In the genomic region with DNA sequence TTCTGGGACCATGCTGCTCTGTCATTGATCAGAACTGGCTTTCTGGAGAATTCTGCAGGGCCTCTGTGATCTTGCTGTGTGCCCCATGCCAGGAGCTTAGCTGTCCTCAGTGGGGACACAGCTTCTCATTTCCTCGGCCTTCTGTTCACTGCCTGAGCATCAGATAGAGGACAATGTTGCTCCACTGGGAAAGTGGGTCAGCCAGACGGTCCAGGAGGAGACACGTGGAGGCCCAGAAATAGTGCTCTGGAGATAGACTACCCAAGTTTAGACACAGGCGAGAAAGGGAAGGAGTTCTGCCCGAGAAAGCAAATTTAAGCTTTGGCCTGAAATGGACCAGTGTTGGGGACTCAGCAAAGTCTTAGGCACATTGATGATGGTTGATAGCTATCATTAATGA, we compare ENCODE assay signal across 19 mouse cellular contexts. TPM values are rescaled to one million over a fixed set of nuclear protein-coding genes. Genes with fewer than 3 reads are reported as not detected.
A peak's percentile ranks its signal among the peaks of the same experiment; 100 is the strongest.
DNase-seq lines count a peak whose midpoint lies in the region; TF ChIP-seq lines count a peak whose summit lies in the region.
"Had no signal": no experiment of that assay in that cellular context is flagged by ENCODE, and none has a peak within 500 bp of the region (broad histone marks: within the 10 kb centered on the region; RNA-seq: fewer than 3 reads in every experiment).

No protein-coding gene starts in this region.

- TF ChIP-seq CTCF in left cerebral cortex, adult 2 months (IDR thresholded peaks at IDR 0.05) = no peak

- no peak overlapping the region for H3K27ac ChIP-seq in left cerebral cortex, adult 2 months
- H3K27ac ChIP-seq in midbrain, embryonic 10.5 days (replicated peaks) = no peak overlapping the region
- H3K27ac ChIP-seq: embryonic facial prominence, embryonic 12.5 days; gastrocnemius, adult 2 months; hindbrain, embryonic 14.5 days; stomach, embryonic 15.5 days had no signal

- no peaks in the 10 kb centered on the region for H3K9me3 ChIP-seq in midbrain, embryonic 10.5 days (replicated peaks)
- H3K9me3 ChIP-seq: embryonic facial prominence, embryonic 12.5 days; stomach, embryonic 15.5 days had no signal

- H3K4me3 ChIP-seq in left cerebral cortex, adult 2 months = no peak overlapping the region
- H3K4me3 ChIP-seq in midbrain, embryonic 10.5 days = no peak overlapping the region
- H3K4me3 ChIP-seq: embryonic facial prominence, embryonic 12.5 days; gastrocnemius, adult 2 months; stomach, embryonic 15.5 days had no signal

- 79% methylated on average over 5 of the region's 5 CpGs for WGBS in midbrain, embryonic 10.5 days

- no peaks in the 10 kb centered on the region for H3K27me3 ChIP-seq in midbrain, embryonic 10.5 days (ENCODE audit: low read depth, poor library complexity, severe bottlenecking)
- H3K27me3 ChIP-seq: embryonic facial prominence, embryonic 12.5 days; stomach, embryonic 15.5 days had no signal

- peak; percentile 4 for DNase-seq in layer of hippocampus, adult 9-11 months
- DNase-seq in layer of hippocampus, postnatal 25 days (ENCODE audit: extremely low spot score in 1 of 2, low spot score in 1 of 2) = no peak
- peak; percentile 97 for DNase-seq in cerebellum, adult 9-11 months
- DNase-seq in left cerebral cortex, adult 2 months (ENCODE audit: extremely low spot score in 1 of 2, low spot score in 2 of 2) = peak; percentile 9 to 41
- DNase-seq in right cerebral cortex, postnatal 25 days = peak; percentile 34
- no peak for DNase-seq in neural tube, embryonic 10.5 days (ENCODE audit: extremely low spot score, low spot score)
- no peak for DNase-seq in midbrain, embryonic 10.5 days (ENCODE audit: low spot score)
- no peak for DNase-seq in lung, postnatal 10 days
- DNase-seq: adrenal gland, postnatal 25 days; gastrocnemius, adult 2 months; liver; lung, embryonic 14.5 days; thymus, postnatal 25 days had no signal

- intact Hi-C loops in left cerebral cortex, adult 2 months (cut with DNase I) = no loop called here

- no peaks in the 10 kb centered on the region for H3K36me3 ChIP-seq in midbrain, embryonic 10.5 days
- H3K36me3 ChIP-seq: embryonic facial prominence, embryonic 12.5 days; stomach, embryonic 15.5 days had no signal

- no peaks in the 10 kb centered on the region for H3K4me1 ChIP-seq in midbrain, embryonic 10.5 days
- H3K4me1 ChIP-seq: embryonic facial prominence, embryonic 12.5 days; stomach, embryonic 15.5 days had no signal

RNA-seq across cellular contexts. Expression of a gene that starts 23.5 kb away (rescaled TPM):
- 10 to 100 TPM; 77.5 to 78.9 TPM for total RNA-seq in layer of hippocampus, postnatal 25 days (2021)
- total RNA-seq in left cerebral cortex, adult 2 months (2021) = 100 to 1,000 TPM; 117 to 127 TPM
- 0.16 and 0.27 TPM in 2 replicates for polyA plus RNA-seq in midbrain, embryonic 10.5 days (2016; fragmentation: Nextera tagmentation; extraction: Ambion mirVana)
- total RNA-seq: gastrocnemius, adult 2 months; megakaryocyte, adult 5-6 weeks; MEL had no signal
- polyA plus RNA-seq: kidney, embryonic 16.5 days; lung, embryonic 14.5 days had no signal

Comparison
In these comparisons a context has a peak if more than half of its experiments do, and no peak if none do; other contexts are left out.
1. DNase-seq: peak in layer of hippocampus, adult 9-11 months (single experiment), cerebellum, adult 9-11 months (single experiment), left cerebral cortex, adult 2 months (2 of 2) and right cerebral cortex, postnatal 25 days (single experiment); none in layer of hippocampus, postnatal 25 days (0 of 2), neural tube, embryonic 10.5 days (single experiment), midbrain, embryonic 10.5 days (single experiment) and lung, postnatal 10 days (single experiment).